Mouse (Mus musculus): Measurements from ENCODE around the gene Iqcg.

The Iqcg gene

DNA sequence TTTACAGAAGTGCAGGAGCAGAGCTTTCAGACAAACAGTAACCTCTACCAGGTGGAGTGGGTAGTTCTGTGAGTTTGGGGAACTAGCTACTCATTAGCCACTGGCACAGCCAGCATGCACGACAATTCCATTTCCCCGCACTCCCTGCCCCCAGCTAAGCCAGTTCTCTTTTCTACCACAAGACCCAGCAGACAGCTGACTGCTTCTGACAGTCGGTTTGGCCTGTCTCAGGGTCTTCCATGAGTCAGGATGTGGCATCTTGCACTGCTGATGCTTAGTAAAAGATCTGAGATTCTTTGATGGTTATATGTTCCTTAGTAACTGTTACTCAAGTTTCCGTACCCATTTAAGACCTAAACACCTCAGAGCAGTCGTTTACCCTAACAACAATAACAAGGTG, 83.5 kb downstream of the Iqcg start:
- peak; percentile 50 for DNase-seq

All from thymus, postnatal 4 days (tissue).